Mouse (Mus musculus): ENCODE data around the gene Fam160b1. TPM values are rescaled to one million over a fixed set of nuclear protein-coding genes. Genes with fewer than 3 reads are reported as not detected.

Fam160b1 gene
- polyA plus RNA-seq, 1 experiment, result 13.7 TPM

- TF ChIP-seq CTCF (IDR thresholded peaks at IDR 0.05; ENCODE audit: control insufficient read depth, insufficient read depth, insufficient replicate concordance, low read depth, low read length) (no peak), POLR2A (IDR thresholded peaks at IDR 0.05; ENCODE audit: control insufficient read depth, low read depth, low read length) (no peak)
- H3K27me3 ChIP-seq (ENCODE audit: control insufficient read depth, insufficient read depth, low read length), result no peaks in the 10 kb centered on the region
- peaks cover 4% of the 10 kb centered on the region for H3K4me1 ChIP-seq (ENCODE audit: control insufficient read depth, insufficient read depth, low read length)
- no peak overlapping the region for H3K27ac ChIP-seq (ENCODE audit: control insufficient read depth, insufficient read depth, low read depth, low read length)
- H3K4me3 ChIP-seq (ENCODE audit: control insufficient read depth, low read depth, low read length), result no peak overlapping the region
- no peaks in the 10 kb centered on the region for H3K36me3 ChIP-seq (ENCODE audit: control insufficient read depth, insufficient read depth, low read length)
Observed at GRCm38 (mm10) chr19:57328792-57329191, 31.7 kb upstream of the Fam160b1 start.

GRCm38 (mm10) chr19:57330309-57330708 lies 30.2 kb upstream of the Fam160b1 start:
- H3K27me3 ChIP-seq (ENCODE audit: control insufficient read depth, insufficient read depth, low read length), result no peaks in the 10 kb centered on the region
- H3K4me1 ChIP-seq (ENCODE audit: control insufficient read depth, insufficient read depth, low read length), result peaks cover 2% of the 10 kb centered on the region; the same call in 1 of the 2 replicates
- TF ChIP-seq CTCF (IDR thresholded peaks at IDR 0.05; ENCODE audit: control insufficient read depth, insufficient read depth, insufficient replicate concordance, low read depth, low read length), result no peak
- no peak for TF ChIP-seq POLR2A (IDR thresholded peaks at IDR 0.05; ENCODE audit: control insufficient read depth, low read depth, low read length)
- no peaks in the 10 kb centered on the region for H3K36me3 ChIP-seq (ENCODE audit: control insufficient read depth, insufficient read depth, low read length)
- H3K4me3 ChIP-seq (ENCODE audit: control insufficient read depth, low read depth, low read length), result no peak overlapping the region
- no peak overlapping the region for H3K27ac ChIP-seq (ENCODE audit: control insufficient read depth, insufficient read depth, low read depth, low read length)

- Histone ChIP-seq H3K4me1 (ENCODE audit: control insufficient read depth, insufficient read depth, low read length) (peaks cover 2% of the 10 kb centered on the region; the same call in 1 of the 2 replicates), H3K4me3 (ENCODE audit: control insufficient read depth, low read depth, low read length) (no peak overlapping the region), H3K27me3 (ENCODE audit: control insufficient read depth, insufficient read depth, low read length) (no peaks in the 10 kb centered on the region), H3K27ac (ENCODE audit: control insufficient read depth, insufficient read depth, low read depth, low read length) (no peak overlapping the region), H3K36me3 (ENCODE audit: control insufficient read depth, insufficient read depth, low read length) (no peaks in the 10 kb centered on the region)
- no peak for TF ChIP-seq CTCF (IDR thresholded peaks at IDR 0.05; ENCODE audit: control insufficient read depth, insufficient read depth, insufficient replicate concordance, low read depth, low read length)
- TF ChIP-seq POLR2A (IDR thresholded peaks at IDR 0.05; ENCODE audit: control insufficient read depth, low read depth, low read length), result no peak
Observed at GRCm38 (mm10) chr19:57331237-57331636, 29.2 kb upstream of the Fam160b1 start.

GRCm38 (mm10) chr19:57333356-57333755 lies 27.1 kb upstream of the Fam160b1 start:
- no peaks in the 10 kb centered on the region for H3K27me3 ChIP-seq (ENCODE audit: control insufficient read depth, insufficient read depth, low read length)
- H3K4me3 ChIP-seq (ENCODE audit: control insufficient read depth, low read depth, low read length), result no peak overlapping the region
- peaks cover 2% of the 10 kb centered on the region; the same call in 1 of the 2 replicates for H3K4me1 ChIP-seq (ENCODE audit: control insufficient read depth, insufficient read depth, low read length)
- no peak for TF ChIP-seq CTCF (IDR thresholded peaks at IDR 0.05; ENCODE audit: control insufficient read depth, insufficient read depth, insufficient replicate concordance, low read depth, low read length)
- no peak for TF ChIP-seq POLR2A (IDR thresholded peaks at IDR 0.05; ENCODE audit: control insufficient read depth, low read depth, low read length)
- no peak overlapping the region for H3K27ac ChIP-seq (ENCODE audit: control insufficient read depth, insufficient read depth, low read depth, low read length)
- no peaks in the 10 kb centered on the region for H3K36me3 ChIP-seq (ENCODE audit: control insufficient read depth, insufficient read depth, low read length)

GRCm38 (mm10) chr19:57335135-57335534 lies 25.3 kb upstream of the Fam160b1 start:
- Histone ChIP-seq H3K36me3 (ENCODE audit: control insufficient read depth, insufficient read depth, low read length) (no peaks in the 10 kb centered on the region), H3K27ac (ENCODE audit: control insufficient read depth, insufficient read depth, low read depth, low read length) (no peak overlapping the region), H3K27me3 (ENCODE audit: control insufficient read depth, insufficient read depth, low read length) (no peaks in the 10 kb centered on the region), H3K4me3 (ENCODE audit: control insufficient read depth, low read depth, low read length) (no peak overlapping the region), H3K4me1 (ENCODE audit: control insufficient read depth, insufficient read depth, low read length) (no peaks in the 10 kb centered on the region; the same call in 1 of the 2 replicates)
- TF ChIP-seq POLR2A (IDR thresholded peaks at IDR 0.05; ENCODE audit: control insufficient read depth, low read depth, low read length), result no peak
- no peak for TF ChIP-seq CTCF (IDR thresholded peaks at IDR 0.05; ENCODE audit: control insufficient read depth, insufficient read depth, insufficient replicate concordance, low read depth, low read length)

- no peak overlapping the region for H3K4me3 ChIP-seq (ENCODE audit: control insufficient read depth, low read depth, low read length)
- TF ChIP-seq POLR2A (IDR thresholded peaks at IDR 0.05; ENCODE audit: control insufficient read depth, low read depth, low read length) (no peak), CTCF (IDR thresholded peaks at IDR 0.05; ENCODE audit: control insufficient read depth, insufficient read depth, insufficient replicate concordance, low read depth, low read length) (no peak)
- H3K27me3 ChIP-seq (ENCODE audit: control insufficient read depth, insufficient read depth, low read length), result no peaks in the 10 kb centered on the region
- no peaks in the 10 kb centered on the region for H3K36me3 ChIP-seq (ENCODE audit: control insufficient read depth, insufficient read depth, low read length)
- no peaks in the 10 kb centered on the region; the same call in 1 of the 2 replicates for H3K4me1 ChIP-seq (ENCODE audit: control insufficient read depth, insufficient read depth, low read length)
- no peak overlapping the region for H3K27ac ChIP-seq (ENCODE audit: control insufficient read depth, insufficient read depth, low read depth, low read length)
Observed at GRCm38 (mm10) chr19:57339281-57339864, 21.1 kb upstream of the Fam160b1 start.

GRCm38 (mm10) chr19:57340900-57341742 lies 19.4 kb upstream of the Fam160b1 start:
- Histone ChIP-seq H3K36me3 (ENCODE audit: control insufficient read depth, insufficient read depth, low read length) (no peaks in the 10 kb centered on the region), H3K4me3 (ENCODE audit: control insufficient read depth, low read depth, low read length) (no peak overlapping the region), H3K27ac (ENCODE audit: control insufficient read depth, insufficient read depth, low read depth, low read length) (no peak overlapping the region), H3K4me1 (ENCODE audit: control insufficient read depth, insufficient read depth, low read length) (no peaks in the 10 kb centered on the region; the same call in 1 of the 2 replicates), H3K27me3 (ENCODE audit: control insufficient read depth, insufficient read depth, low read length) (no peaks in the 10 kb centered on the region)
- TF ChIP-seq CTCF (IDR thresholded peaks at IDR 0.05; ENCODE audit: control insufficient read depth, insufficient read depth, insufficient replicate concordance, low read depth, low read length), result no peak

All from testis, adult 2 months (tissue).